Mouse (Mus musculus): ENCODE measurements around the gene Trio. TPM values are rescaled to one million over a fixed set of nuclear protein-coding genes. Genes with fewer than 3 reads are reported as not detected.

Trio gene
- polyA plus RNA-seq, 1 experiment, result 56.3 TPM

- Histone ChIP-seq H3K36me3 (ENCODE audit: control insufficient read depth, insufficient read depth) (peaks cover 73% of the 10 kb centered on the region), H3ac (ENCODE audit: control insufficient read depth, insufficient read length) (no peak overlapping the region), H3K27me3 (ENCODE audit: control insufficient read depth, insufficient read depth, insufficient read length) (no peaks in the 10 kb centered on the region), H3K79me2 (ENCODE audit: control insufficient read depth, insufficient read depth) (no peaks in the 10 kb centered on the region), H3K4me2 (ENCODE audit: low read depth) (no peak overlapping the region), H3K4me3 (no peak overlapping the region)
- TF ChIP-seq MYOD1 (IDR thresholded peaks at IDR 0.05; ENCODE audit: control insufficient read depth in 1 of 3, insufficient read length in 2 of 3, low read depth in 2 of 3) (no peak), TCF3 (IDR thresholded peaks at IDR 0.05; ENCODE audit: insufficient read length, low read depth) (no peak), POLR2AphosphoS2 (IDR thresholded peaks at IDR 0.05; ENCODE audit: insufficient read length, low read depth) (no peak), MAX (IDR thresholded peaks at IDR 0.05; ENCODE audit: low read depth) (no peak), USF1 (IDR thresholded peaks at IDR 0.05; ENCODE audit: low read depth) (no peak), MYOG (IDR thresholded peaks at IDR 0.05; ENCODE audit: control insufficient read depth in 1 of 3, insufficient read depth in 1 of 3, insufficient read length in 2 of 3, low read depth in 2 of 3) (no peak), CEBPB (IDR thresholded peaks at IDR 0.05; ENCODE audit: insufficient read depth, poor library complexity, severe bottlenecking) (no peak), SRF (IDR thresholded peaks at IDR 0.05; ENCODE audit: control insufficient read depth, insufficient read length, low read depth) (no peak), TCF12 (IDR thresholded peaks at IDR 0.05; ENCODE audit: insufficient read depth, poor library complexity, severe bottlenecking) (no peak), REST (IDR thresholded peaks at IDR 0.05; ENCODE audit: insufficient read depth, insufficient read length) (no peak)
These were observed 126.7 kb downstream of the Trio start for GRCm38 (mm10) chr15:27898795-27899406.

- H3K4me2 ChIP-seq (ENCODE audit: low read depth), result no peak overlapping the region
- no peak overlapping the region for H3K4me3 ChIP-seq
- H3ac ChIP-seq (ENCODE audit: control insufficient read depth, insufficient read length), result no peak overlapping the region
- TF ChIP-seq E2F4 (IDR thresholded peaks at IDR 0.05; ENCODE audit: insufficient read depth) (no peak), POLR2A (IDR thresholded peaks at IDR 0.05; ENCODE audit: insufficient read length, low read depth) (no peak), MYOG (IDR thresholded peaks at IDR 0.05; ENCODE audit: control insufficient read depth in 1 of 3, insufficient read depth in 1 of 3, insufficient read length in 2 of 3, low read depth in 2 of 3) (no peak), CEBPB (IDR thresholded peaks at IDR 0.05; ENCODE audit: insufficient read depth, poor library complexity, severe bottlenecking) (no peak), REST (IDR thresholded peaks at IDR 0.05; ENCODE audit: insufficient read depth, insufficient read length) (no peak), MYOD1 (IDR thresholded peaks at IDR 0.05; ENCODE audit: control insufficient read depth in 1 of 3, insufficient read length in 2 of 3, low read depth in 2 of 3) (no peak), SRF (IDR thresholded peaks at IDR 0.05; ENCODE audit: control insufficient read depth, insufficient read length, low read depth) (no peak), POLR2AphosphoS2 (IDR thresholded peaks at IDR 0.05; ENCODE audit: insufficient read length, low read depth) (no peak), TCF12 (IDR thresholded peaks at IDR 0.05; ENCODE audit: insufficient read depth, poor library complexity, severe bottlenecking) (no peak), TCF3 (IDR thresholded peaks at IDR 0.05; ENCODE audit: insufficient read length, low read depth) (no peak), MAX (IDR thresholded peaks at IDR 0.05; ENCODE audit: low read depth) (no peak), USF1 (IDR thresholded peaks at IDR 0.05; ENCODE audit: low read depth) (no peak)
- H3K27me3 ChIP-seq (ENCODE audit: control insufficient read depth, insufficient read depth, insufficient read length), result no peaks in the 10 kb centered on the region
- no peaks in the 10 kb centered on the region for H3K79me2 ChIP-seq (ENCODE audit: control insufficient read depth, insufficient read depth)
- peaks cover 79% of the 10 kb centered on the region for H3K36me3 ChIP-seq (ENCODE audit: control insufficient read depth, insufficient read depth)
These were observed 131.5 kb downstream of the Trio start for GRCm38 (mm10) chr15:27894112-27894511.

GRCm38 (mm10) chr15:27892029-27892428 lies 133.6 kb downstream of the Trio start:
- Histone ChIP-seq H3K36me3 (ENCODE audit: control insufficient read depth, insufficient read depth) (peaks cover 81% of the 10 kb centered on the region), H3K79me2 (ENCODE audit: control insufficient read depth, insufficient read depth) (no peaks in the 10 kb centered on the region), H3ac (ENCODE audit: control insufficient read depth, insufficient read length) (no peak overlapping the region), H3K4me2 (ENCODE audit: low read depth) (no peak overlapping the region), H3K27me3 (ENCODE audit: control insufficient read depth, insufficient read depth, insufficient read length) (no peaks in the 10 kb centered on the region), H3K4me3 (no peak overlapping the region)
- TF ChIP-seq POLR2A (IDR thresholded peaks at IDR 0.05; ENCODE audit: insufficient read length, low read depth) (no peak), MYOD1 (IDR thresholded peaks at IDR 0.05; ENCODE audit: control insufficient read depth in 1 of 3, insufficient read length in 2 of 3, low read depth in 2 of 3) (no peak), REST (IDR thresholded peaks at IDR 0.05; ENCODE audit: insufficient read depth, insufficient read length) (no peak), TCF3 (IDR thresholded peaks at IDR 0.05; ENCODE audit: insufficient read length, low read depth) (no peak), MYOG (IDR thresholded peaks at IDR 0.05; ENCODE audit: control insufficient read depth in 1 of 3, insufficient read depth in 1 of 3, insufficient read length in 2 of 3, low read depth in 2 of 3) (no peak), CEBPB (IDR thresholded peaks at IDR 0.05; ENCODE audit: insufficient read depth, poor library complexity, severe bottlenecking) (no peak), E2F4 (IDR thresholded peaks at IDR 0.05; ENCODE audit: insufficient read depth) (no peak), USF1 (IDR thresholded peaks at IDR 0.05; ENCODE audit: low read depth) (no peak)

DNA sequence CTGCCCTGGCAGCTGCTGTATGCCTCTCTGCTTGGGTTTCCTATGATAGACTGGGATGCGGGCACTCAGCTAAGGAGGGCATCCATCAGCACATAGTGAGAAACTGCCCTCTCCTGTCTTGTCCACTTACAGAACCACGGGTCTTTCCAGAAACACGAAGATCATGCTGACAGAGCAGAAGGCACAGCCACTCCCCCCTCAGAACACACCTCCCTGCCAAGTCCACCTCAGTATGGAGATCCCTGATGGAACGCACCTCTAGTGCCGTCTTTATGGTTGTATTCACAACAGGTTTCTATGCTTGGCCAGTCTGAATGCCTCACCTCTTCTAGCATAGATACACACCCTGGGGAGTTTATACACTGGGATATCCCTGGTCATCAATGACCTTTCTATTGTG lies 135.0 kb downstream of the Trio start:
- H3K27me3 ChIP-seq (ENCODE audit: control insufficient read depth, insufficient read depth, insufficient read length), result no peaks in the 10 kb centered on the region
- peaks cover 84% of the 10 kb centered on the region for H3K36me3 ChIP-seq (ENCODE audit: control insufficient read depth, insufficient read depth)
- H3ac ChIP-seq (ENCODE audit: control insufficient read depth, insufficient read length), result no peak overlapping the region

More for the DNA sequence above, 135.0 kb downstream of the Trio start:
- Histone ChIP-seq H3K79me2 (ENCODE audit: control insufficient read depth, insufficient read depth) (no peaks in the 10 kb centered on the region), H3K4me3 (no peak overlapping the region), H3K4me2 (ENCODE audit: low read depth) (no peak overlapping the region)
- TF ChIP-seq MYOG (IDR thresholded peaks at IDR 0.05; ENCODE audit: control insufficient read depth in 1 of 3, insufficient read depth in 1 of 3, insufficient read length in 2 of 3, low read depth in 2 of 3) (no peak), USF1 (IDR thresholded peaks at IDR 0.05; ENCODE audit: low read depth) (no peak), MAX (IDR thresholded peaks at IDR 0.05; ENCODE audit: low read depth) (no peak), E2F4 (IDR thresholded peaks at IDR 0.05; ENCODE audit: insufficient read depth) (no peak), MYOD1 (IDR thresholded peaks at IDR 0.05; ENCODE audit: control insufficient read depth in 1 of 3, insufficient read length in 2 of 3, low read depth in 2 of 3) (no peak), TCF12 (IDR thresholded peaks at IDR 0.05; ENCODE audit: insufficient read depth, poor library complexity, severe bottlenecking) (no peak), POLR2A (IDR thresholded peaks at IDR 0.05; ENCODE audit: insufficient read length, low read depth) (no peak), SRF (IDR thresholded peaks at IDR 0.05; ENCODE audit: control insufficient read depth, insufficient read length, low read depth) (no peak), TCF3 (IDR thresholded peaks at IDR 0.05; ENCODE audit: insufficient read length, low read depth) (no peak), POLR2AphosphoS2 (IDR thresholded peaks at IDR 0.05; ENCODE audit: insufficient read length, low read depth) (no peak), CEBPB (IDR thresholded peaks at IDR 0.05; ENCODE audit: insufficient read depth, poor library complexity, severe bottlenecking) (no peak)

Data from myocyte (in vitro differentiated cells).